Mouse (Mus musculus) limb, embryonic 14.5 days (tissue): ENCODE measurements around the gene Prim1. TPM values are rescaled to one million over a fixed set of nuclear protein-coding genes. Genes with fewer than 3 reads are reported as not detected.

Source experiments
- ATAC-seq: fragments of 200-750 bp; cut with Nextera tagmentation; 2 replicates; pipeline ENCODE4 v1.8.0; 2017; ENCODE audit warnings: low read depth, moderate number of reproducible peaks, moderate TSS enrichment; ENCODE audit not compliant: low FRiP score
- DNase-seq: peaks from one replicate; pipeline ENCODE4 v3.0.0-alpha.2; 2015; ENCODE audit warnings: low spot score
- H3K27ac ChIP-seq: fragments of 300-500 bp; sonication (generic); replicated peaks from 2 replicates; pipeline ENCODE4 v1.5.1; 2014; ENCODE audit warnings: low read depth, mild to moderate bottlenecking, low read length, moderate library complexity, mixed read lengths
- H3K27me3 ChIP-seq: fragments of 300-500 bp; sonication (generic); 2 replicates; pipeline ENCODE4 v1.6.1; 2014; ENCODE audit warnings: low read length, mixed read lengths; ENCODE audit not compliant: control insufficient read depth, insufficient read depth
- H3K36me3 ChIP-seq: fragments of 300-500 bp; sonication (generic); 2 replicates; pipeline ENCODE4 v1.6.1; 2014; ENCODE audit warnings: mild to moderate bottlenecking, low read length, moderate library complexity, mixed read lengths; ENCODE audit not compliant: control insufficient read depth, insufficient read depth
- H3K4me1 ChIP-seq: fragments of 300-500 bp; sonication (generic); 2 replicates; pipeline ENCODE4 v1.6.1; 2014; ENCODE audit warnings: antibody characterized with exemption, low read length, mixed read lengths; ENCODE audit not compliant: control insufficient read depth, insufficient read depth
- H3K4me2 ChIP-seq: fragments of 300-500 bp; sonication (generic); replicated peaks from 2 replicates; pipeline ENCODE4 v1.6.1; 2014; ENCODE audit warnings: low read depth, mild to moderate bottlenecking, low read length, moderate library complexity; ENCODE audit not compliant: severe bottlenecking
- H3K4me3 ChIP-seq: fragments of 300-500 bp; sonication (generic); replicated peaks from 2 replicates; pipeline ENCODE4 v1.5.1; 2014; ENCODE audit warnings: low read length
- H3K9ac ChIP-seq: fragments of 300-500 bp; sonication (generic); 2 replicates; pipeline ENCODE4 v1.6.1; 2014; ENCODE audit warnings: mild to moderate bottlenecking, low read depth, low read length, moderate library complexity; ENCODE audit not compliant: severe bottlenecking
- H3K9me3 ChIP-seq: fragments of 300-500 bp; sonication (generic); 2 replicates; pipeline ENCODE4 v1.6.1; 2016; ENCODE audit warnings: low read length; ENCODE audit not compliant: control insufficient read depth
- POLR2A ChIP-seq: fragments of 200-500 bp; IDR thresholded peaks from 2 replicates; pipeline ENCODE4 v1.8.0; 2012; ENCODE audit warnings: inconsistent platforms, mild to moderate bottlenecking, moderate library complexity, borderline replicate concordance; ENCODE audit not compliant: insufficient read depth, insufficient read length; ENCODE audit errors: extremely low read depth
- WGBS: fragments of 180-500 bp; shearing (Covaris S2); extraction: QIAGEN DNeasy Blood & Tissue Kit; methylation state at CpG from one replicate; pipeline ENCODE4 v1.1.7; 2014; 5-methylcytosine and 5-hydroxymethylcytosine counted together
- polyA plus RNA-seq, 2 experiments: library from polyadenylated mRNA; depleted of rRNA in 1 of 2; stranded (reverse) in 1 of 2; unstranded in 1 of 2; fragments of >200 nt; fragmentation: Nextera tagmentation in 1 of 2; extraction: Ambion mirVana in 1 of 2; gene quantifications; 2 replicates each; pipeline versions ENCODE4 v1.2.1 to v1.2.3; 2012 to 2014

Prim1 gene
- polyA plus RNA-seq, 2 experiments: 59.5 to 73.9 TPM

DNA sequence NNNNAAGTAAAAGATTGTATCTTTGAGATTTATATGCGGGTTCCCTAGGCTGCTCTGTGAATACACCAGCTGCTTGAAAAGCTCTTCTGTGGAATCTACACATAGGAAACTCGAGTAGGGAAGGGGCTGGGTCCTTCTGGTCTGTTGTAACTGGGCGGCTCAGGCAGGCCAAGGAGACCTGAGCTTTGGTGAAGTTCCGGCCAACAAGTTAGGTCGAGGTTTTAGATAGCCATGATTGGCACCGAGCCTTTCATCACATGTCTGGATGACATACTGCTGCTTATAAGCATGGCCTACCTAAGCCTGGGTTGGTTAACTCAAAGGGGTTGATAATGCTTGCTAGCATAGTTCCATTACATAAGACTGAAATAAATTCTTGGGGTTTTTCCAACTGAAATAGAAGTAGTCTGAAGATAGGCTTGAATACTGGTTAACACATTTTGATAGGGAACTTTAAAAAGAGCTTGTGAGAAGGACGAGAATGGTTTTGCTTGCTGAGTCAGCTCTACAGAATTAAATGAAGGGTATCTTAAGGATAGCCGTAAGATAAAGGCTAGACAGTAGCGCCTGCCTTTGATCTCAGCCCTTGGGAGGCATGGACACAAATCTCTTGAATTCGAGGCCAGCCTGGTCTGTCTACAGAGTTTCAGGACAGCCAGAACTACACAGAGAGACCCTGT, 21.9 kb downstream of the Prim1 start:
- DNase-seq (peak; percentile 70), ATAC-seq (peak; percentile 19; the same call in 1 of the 2 replicates)
- peak overlapping the region; percentile 68 for H3K4me2 ChIP-seq
- peak overlapping the region; percentile 91 for H3K27ac ChIP-seq
- peak overlapping the region; percentile 97 for H3K4me3 ChIP-seq
- H3K27me3 ChIP-seq: no peaks in the 10 kb centered on the region
- TF ChIP-seq POLR2A: no peak
- H3K36me3 ChIP-seq: peaks cover 35% of the 10 kb centered on the region
- H3K9me3 ChIP-seq: no peaks in the 10 kb centered on the region
- peak overlapping the region; percentile 99 for H3K9ac ChIP-seq
- peaks cover 26% of the 10 kb centered on the region for H3K4me1 ChIP-seq
- 5% methylated on average over 10 of the region's 10 CpGs for WGBS

DNA sequence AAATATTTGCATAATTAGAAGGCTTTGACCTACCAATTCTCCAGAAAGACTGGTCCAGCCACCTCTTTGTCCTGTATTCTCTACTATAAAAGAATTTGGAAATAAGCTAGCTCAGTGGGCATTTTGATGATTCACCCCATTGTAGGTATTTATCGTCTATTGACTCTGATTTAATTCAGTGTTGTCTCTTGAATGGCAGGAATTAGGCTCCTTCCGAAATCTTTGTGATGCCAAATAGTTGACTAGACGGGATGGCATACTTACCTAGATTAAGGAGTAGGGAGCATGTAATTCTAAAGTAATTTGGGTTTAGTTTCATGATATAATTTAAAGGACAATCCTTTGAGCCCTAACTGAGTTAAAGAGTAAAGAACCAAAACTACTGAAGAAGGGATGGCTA, 23.0 kb downstream of the Prim1 start:
- Histone ChIP-seq H3K27ac (no peak overlapping the region), H3K4me3 (peak overlapping the region; percentile 12; the same call in 1 of the 2 replicates), H3K9me3 (no peaks in the 10 kb centered on the region), H3K4me2 (peak overlapping the region; percentile 21; the same call in 1 of the 2 replicates), H3K4me1 (peaks cover 26% of the 10 kb centered on the region), H3K36me3 (peaks cover 45% of the 10 kb centered on the region), H3K27me3 (no peaks in the 10 kb centered on the region), H3K9ac (no peak overlapping the region)
- no peak for ATAC-seq
- no peak for TF ChIP-seq POLR2A
- WGBS: 76% methylated on average over 3 of the region's 3 CpGs
- no peak for DNase-seq

- 44% methylated on average over 5 of the region's 5 CpGs for WGBS
- Histone ChIP-seq H3K27me3 (no peaks in the 10 kb centered on the region), H3K4me1 (peaks cover 26% of the 10 kb centered on the region), H3K4me3 (no peak overlapping the region), H3K27ac (no peak overlapping the region), H3K36me3 (peaks cover 57% of the 10 kb centered on the region), H3K9ac (peak overlapping the region; percentile 16; the same call in 1 of the 2 replicates), H3K4me2 (no peak overlapping the region), H3K9me3 (no peaks in the 10 kb centered on the region)
- DNase-seq: no peak
- no peak for ATAC-seq
- TF ChIP-seq POLR2A: no peak
Measured at GRCm38 (mm10) chr10:128039167-128039566, 24.2 kb downstream of the Prim1 start.

- Histone ChIP-seq H3K4me2 (no peak overlapping the region), H3K27me3 (no peaks in the 10 kb centered on the region), H3K36me3 (peaks cover 64% of the 10 kb centered on the region), H3K27ac (no peak overlapping the region), H3K4me3 (no peak overlapping the region), H3K4me1 (peaks cover 22% of the 10 kb centered on the region), H3K9me3 (no peaks in the 10 kb centered on the region), H3K9ac (no peak overlapping the region)
- DNase-seq (no peak), ATAC-seq (no peak)
- 75% methylated on average over 3 of the region's 3 CpGs for WGBS
- TF ChIP-seq POLR2A: no peak
Measured at GRCm38 (mm10) chr10:128039858-128040257, 24.9 kb downstream of the Prim1 start.

GRCm38 (mm10) chr10:128040293-128040692, 25.3 kb downstream of the Prim1 start:
- no peaks in the 10 kb centered on the region for H3K27me3 ChIP-seq
- no peak for DNase-seq
- WGBS: 89% methylated on average over 5 of the region's 5 CpGs
- no peak overlapping the region for H3K4me3 ChIP-seq
- H3K36me3 ChIP-seq: peaks cover 69% of the 10 kb centered on the region
- no peak overlapping the region for H3K4me2 ChIP-seq
- no peak overlapping the region for H3K9ac ChIP-seq
- TF ChIP-seq POLR2A: no peak
- H3K9me3 ChIP-seq: no peaks in the 10 kb centered on the region
- no peak overlapping the region for H3K27ac ChIP-seq
- peaks cover 21% of the 10 kb centered on the region for H3K4me1 ChIP-seq
- ATAC-seq: no peak

- TF ChIP-seq POLR2A: no peak
- no peaks in the 10 kb centered on the region for H3K27me3 ChIP-seq
- no peaks in the 10 kb centered on the region for H3K9me3 ChIP-seq
- H3K4me3 ChIP-seq: no peak overlapping the region
- ATAC-seq (no peak), DNase-seq (no peak)
- H3K4me1 ChIP-seq: peaks cover 21% of the 10 kb centered on the region
- H3K4me2 ChIP-seq: no peak overlapping the region
- no peak overlapping the region for H3K27ac ChIP-seq
- 77% methylated on average over 4 of the region's 4 CpGs for WGBS
- H3K36me3 ChIP-seq: peaks cover 82% of the 10 kb centered on the region
- no peak overlapping the region; the same call in 1 of the 2 replicates for H3K9ac ChIP-seq
Measured at GRCm38 (mm10) chr10:128041636-128042035, 26.7 kb downstream of the Prim1 start.
